Mouse (Mus musculus): ENCODE results near the gene Clic4. TPM values are rescaled to one million over a fixed set of nuclear protein-coding genes. Genes with fewer than 3 reads are reported as not detected.
A peak's percentile ranks its signal among the peaks of the same experiment; 100 is the strongest.

Gene Clic4
- polyA plus RNA-seq, 1 experiment from 2014 or later, result 110 TPM

DNA sequence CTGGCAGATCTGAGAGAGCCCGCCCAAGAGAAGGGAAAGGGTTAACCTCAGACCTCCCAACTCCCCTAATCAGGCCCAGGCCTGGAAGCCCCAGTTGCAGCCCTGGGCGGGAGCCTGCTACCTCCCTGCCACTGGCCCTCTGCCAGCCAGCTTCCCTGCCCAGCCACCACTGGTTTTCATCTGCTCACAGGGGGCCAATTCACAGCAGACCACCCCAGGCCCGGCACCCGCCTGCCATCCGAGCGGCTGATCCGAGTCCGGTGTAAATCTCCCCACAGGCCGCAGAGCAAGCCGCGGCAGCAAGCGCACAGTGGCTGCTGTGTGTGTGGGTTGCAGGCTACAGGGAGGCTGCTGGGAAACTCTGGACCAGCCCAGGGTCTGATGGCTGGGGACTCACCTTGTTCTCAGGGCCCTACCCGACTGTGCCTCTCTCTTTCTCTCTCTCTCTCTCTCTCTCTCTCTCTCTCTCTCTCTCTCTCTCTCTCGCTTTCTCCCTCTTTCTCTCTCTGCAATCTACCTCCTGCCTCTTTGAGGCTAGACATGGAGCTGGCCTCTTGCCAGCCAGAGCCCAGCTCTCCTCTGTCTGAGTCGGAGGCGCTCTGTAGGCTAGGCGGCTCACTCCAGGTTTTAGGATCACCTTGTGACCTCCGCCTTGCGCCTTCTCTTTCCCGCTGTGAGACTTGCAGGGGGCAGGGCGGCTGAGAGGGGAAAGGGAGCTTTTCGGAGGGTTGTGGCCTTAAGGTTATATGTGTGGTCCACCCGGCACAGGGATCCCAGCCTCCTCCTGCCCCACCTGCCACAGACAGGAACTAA lies 106.0 kb downstream of the Clic4 start:
- Histone ChIP-seq H3K27me3 (peaks cover 37% of the 10 kb centered on the region), H3K9ac (no peak overlapping the region), H3K4me3 (replicated peaks) (no peak overlapping the region), H3K4me2 (peak overlapping the region; percentile 18; the same call in 1 of the 2 replicates), H3K36me3 (replicated peaks) (no peaks in the 10 kb centered on the region), H3K27ac (replicated peaks) (no peak overlapping the region), H3K4me1 (replicated peaks) (peaks cover 42% of the 10 kb centered on the region), H3K9me3 (replicated peaks) (no peaks in the 10 kb centered on the region)
- ATAC-seq (ENCODE audit: insufficient read depth), result no peak
- 38% methylated on average over 22 of the region's 23 CpGs for WGBS (ENCODE audit: insufficient replicate concordance)

DNA sequence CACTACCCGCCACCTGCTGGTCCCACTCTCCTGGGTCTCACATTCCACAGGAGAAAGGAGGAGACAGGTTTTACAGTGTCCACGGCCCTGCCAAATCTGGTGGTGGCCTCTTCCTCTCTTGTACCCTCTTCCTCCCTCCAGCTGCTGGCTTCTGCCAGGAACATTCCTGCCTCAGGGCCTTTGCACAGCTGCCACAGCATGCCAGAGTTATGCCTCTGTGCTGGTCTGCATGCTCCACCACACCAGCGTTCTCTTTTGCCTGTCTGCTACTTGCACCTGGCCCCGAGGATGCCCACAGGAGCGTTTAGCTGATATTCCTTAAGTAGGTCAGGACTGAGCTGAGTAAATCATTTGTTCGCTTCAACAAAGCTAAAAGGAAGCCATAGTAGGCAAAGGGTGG lies 106.9 kb downstream of the Clic4 start:
- Histone ChIP-seq H3K27ac (replicated peaks) (no peak overlapping the region), H3K4me1 (replicated peaks) (peaks cover 33% of the 10 kb centered on the region), H3K36me3 (replicated peaks) (no peaks in the 10 kb centered on the region), H3K4me2 (no peak overlapping the region), H3K9ac (no peak overlapping the region), H3K27me3 (peaks cover 37% of the 10 kb centered on the region), H3K4me3 (replicated peaks) (no peak overlapping the region), H3K9me3 (replicated peaks) (no peaks in the 10 kb centered on the region)
- WGBS (ENCODE audit: insufficient replicate concordance), result 53% methylated on average over 6 of the region's 6 CpGs
- no peak for ATAC-seq (ENCODE audit: insufficient read depth)

Other genes with a start within 250 kb of the Clic4 start
- gene Runx3, start 152.2 kb downstream of the Clic4 start, polyA plus RNA-seq (2015; fragmentation: Nextera tagmentation; extraction: Ambion mirVana), result 0.60 and 0.75 TPM in 2 replicates
- gene Srrm1, start 80.5 kb upstream of the Clic4 start, polyA plus RNA-seq (2015; fragmentation: Nextera tagmentation; extraction: Ambion mirVana), result 86.1 and 108 TPM in 2 replicates
- gene Ncmap, start 125.4 kb upstream of the Clic4 start, polyA plus RNA-seq (2015; fragmentation: Nextera tagmentation; extraction: Ambion mirVana), result 0.12 TPM in 1 of 2 replicates, not detected in the other
- gene Rcan3, start 161.0 kb upstream of the Clic4 start, polyA plus RNA-seq (2015; fragmentation: Nextera tagmentation; extraction: Ambion mirVana), result 3.1 and 3.4 TPM in 2 replicates
- not detected in 2 replicates for gene Stpg1, start 222.0 kb upstream of the Clic4 start, polyA plus RNA-seq (2015; fragmentation: Nextera tagmentation; extraction: Ambion mirVana)
- 3.1 and 3.9 TPM in 2 replicates for gene Nipal3, start 222.2 kb upstream of the Clic4 start, polyA plus RNA-seq (2015; fragmentation: Nextera tagmentation; extraction: Ambion mirVana)

Measured in liver, embryonic 15.5 days (tissue).